Mouse (Mus musculus): ENCODE results near the gene Nectin4. TPM values are rescaled to one million over a fixed set of nuclear protein-coding genes. Genes with fewer than 3 reads are reported as not detected.

Nectin4 gene
- polyA plus RNA-seq, 1 experiment: 0.08 TPM

DNA sequence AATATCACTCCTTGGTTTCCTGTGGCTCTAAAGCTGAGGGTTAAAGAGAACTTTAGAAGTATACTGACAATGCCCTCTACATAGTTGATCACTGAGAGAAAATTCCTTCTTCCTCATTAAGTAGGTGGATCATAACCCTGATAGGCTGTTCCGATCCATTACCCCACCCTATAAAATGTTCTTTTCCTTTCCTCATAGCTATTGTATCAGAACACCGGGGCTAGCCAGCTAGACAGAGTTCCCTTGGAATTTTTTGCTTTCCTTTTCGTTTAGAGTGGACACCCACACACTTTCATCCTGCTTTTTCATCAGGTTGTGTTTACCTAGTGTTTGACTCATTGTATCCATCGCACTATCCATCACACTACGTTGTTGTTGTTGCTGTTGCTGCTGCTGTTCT is 54.7 kb downstream of the Nectin4 start:
- Histone ChIP-seq H3ac (ENCODE audit: control insufficient read depth, insufficient read length) (no peak overlapping the region), H3K79me2 (ENCODE audit: control insufficient read depth, insufficient read depth) (no peaks in the 10 kb centered on the region), H3K4me2 (ENCODE audit: low read depth) (no peak overlapping the region), H3K36me3 (ENCODE audit: control insufficient read depth, insufficient read depth) (peaks cover 3% of the 10 kb centered on the region), H3K4me3 (no peak overlapping the region), H3K27me3 (ENCODE audit: control insufficient read depth, insufficient read depth, insufficient read length) (no peaks in the 10 kb centered on the region)
- TF ChIP-seq TCF12 (IDR thresholded peaks at IDR 0.05; ENCODE audit: insufficient read depth, poor library complexity, severe bottlenecking) (no peak), REST (IDR thresholded peaks at IDR 0.05; ENCODE audit: insufficient read depth, insufficient read length) (no peak), POLR2A (IDR thresholded peaks at IDR 0.05; ENCODE audit: insufficient read length, low read depth) (no peak), MYOG (IDR thresholded peaks at IDR 0.05; ENCODE audit: control insufficient read depth in 1 of 3, insufficient read depth in 1 of 3, insufficient read length in 2 of 3, low read depth in 2 of 3) (no peak), TCF3 (IDR thresholded peaks at IDR 0.05; ENCODE audit: insufficient read length, low read depth) (no peak), MAX (IDR thresholded peaks at IDR 0.05; ENCODE audit: low read depth) (no peak), USF1 (IDR thresholded peaks at IDR 0.05; ENCODE audit: low read depth) (no peak), SRF (IDR thresholded peaks at IDR 0.05; ENCODE audit: control insufficient read depth, insufficient read length, low read depth) (no peak), POLR2AphosphoS2 (IDR thresholded peaks at IDR 0.05; ENCODE audit: insufficient read length, low read depth) (no peak), CEBPB (IDR thresholded peaks at IDR 0.05; ENCODE audit: insufficient read depth, poor library complexity, severe bottlenecking) (no peak), MYOD1 (IDR thresholded peaks at IDR 0.05; ENCODE audit: control insufficient read depth in 1 of 3, insufficient read length in 2 of 3, low read depth in 2 of 3) (no peak), E2F4 (IDR thresholded peaks at IDR 0.05; ENCODE audit: insufficient read depth) (no peak)

DNA sequence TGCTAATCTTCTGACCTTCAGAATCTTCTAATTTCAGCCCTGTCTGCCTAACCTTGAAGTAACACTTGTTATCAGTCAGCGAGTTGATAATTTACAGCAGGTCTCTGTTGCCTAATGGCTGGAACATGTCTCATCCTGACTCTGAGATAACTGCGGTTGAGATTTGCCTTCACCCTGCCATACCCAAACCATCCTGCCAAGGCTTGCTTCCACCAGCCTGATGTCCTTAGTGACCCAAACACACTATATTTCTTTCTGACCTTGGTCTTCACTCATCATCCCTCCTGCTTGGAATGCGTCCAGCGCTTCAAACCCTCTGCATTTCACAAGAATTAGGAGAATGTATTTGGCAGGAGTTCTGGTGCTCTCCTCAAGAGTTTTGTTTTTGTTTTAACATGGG is 55.2 kb downstream of the Nectin4 start:
- Histone ChIP-seq H3K79me2 (ENCODE audit: control insufficient read depth, insufficient read depth) (no peaks in the 10 kb centered on the region), H3K27me3 (ENCODE audit: control insufficient read depth, insufficient read depth, insufficient read length) (no peaks in the 10 kb centered on the region), H3K36me3 (ENCODE audit: control insufficient read depth, insufficient read depth) (no peaks in the 10 kb centered on the region), H3K4me3 (no peak overlapping the region), H3ac (ENCODE audit: control insufficient read depth, insufficient read length) (no peak overlapping the region), H3K4me2 (ENCODE audit: low read depth) (no peak overlapping the region)
- TF ChIP-seq POLR2A (IDR thresholded peaks at IDR 0.05; ENCODE audit: insufficient read length, low read depth) (no peak), TCF12 (IDR thresholded peaks at IDR 0.05; ENCODE audit: insufficient read depth, poor library complexity, severe bottlenecking) (no peak), CEBPB (IDR thresholded peaks at IDR 0.05; ENCODE audit: insufficient read depth, poor library complexity, severe bottlenecking) (no peak), MYOG (IDR thresholded peaks at IDR 0.05; ENCODE audit: control insufficient read depth in 1 of 3, insufficient read depth in 1 of 3, insufficient read length in 2 of 3, low read depth in 2 of 3) (no peak), E2F4 (IDR thresholded peaks at IDR 0.05; ENCODE audit: insufficient read depth) (no peak), USF1 (IDR thresholded peaks at IDR 0.05; ENCODE audit: low read depth) (no peak), MAX (IDR thresholded peaks at IDR 0.05; ENCODE audit: low read depth) (no peak), SRF (IDR thresholded peaks at IDR 0.05; ENCODE audit: control insufficient read depth, insufficient read length, low read depth) (no peak), REST (IDR thresholded peaks at IDR 0.05; ENCODE audit: insufficient read depth, insufficient read length) (no peak), TCF3 (IDR thresholded peaks at IDR 0.05; ENCODE audit: insufficient read length, low read depth) (no peak), POLR2AphosphoS2 (IDR thresholded peaks at IDR 0.05; ENCODE audit: insufficient read length, low read depth) (no peak)

DNA sequence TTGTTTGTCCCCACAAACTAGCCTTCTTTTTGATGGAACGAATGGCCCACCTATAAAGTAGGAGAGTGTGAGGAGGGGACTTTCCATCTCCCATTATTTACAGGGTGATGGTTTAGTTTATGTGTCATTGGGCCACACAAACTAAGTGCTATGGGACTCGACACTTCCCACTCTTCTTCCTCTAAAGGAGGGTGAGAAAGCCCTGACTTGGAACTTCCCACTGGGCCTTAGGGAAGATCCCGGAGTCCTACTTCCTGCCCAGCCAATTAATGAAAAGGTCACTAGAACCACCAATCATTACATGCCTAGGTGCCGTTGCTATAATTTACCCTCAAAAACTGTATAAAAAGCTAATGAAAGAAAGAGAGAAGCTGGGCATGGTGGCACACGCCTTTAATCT is 62.3 kb downstream of the Nectin4 start:
- Histone ChIP-seq H3K79me2 (ENCODE audit: control insufficient read depth, insufficient read depth) (no peaks in the 10 kb centered on the region), H3K4me3 (no peak overlapping the region), H3ac (ENCODE audit: control insufficient read depth, insufficient read length) (no peak overlapping the region), H3K36me3 (ENCODE audit: control insufficient read depth, insufficient read depth) (no peaks in the 10 kb centered on the region), H3K27me3 (ENCODE audit: control insufficient read depth, insufficient read depth, insufficient read length) (no peaks in the 10 kb centered on the region), H3K4me2 (ENCODE audit: low read depth) (no peak overlapping the region)
- no peak for TF ChIP-seq MYOD1 (IDR thresholded peaks at IDR 0.05; ENCODE audit: control insufficient read depth in 1 of 3, insufficient read length in 2 of 3, low read depth in 2 of 3)
- no peak for TF ChIP-seq TCF12 (IDR thresholded peaks at IDR 0.05; ENCODE audit: insufficient read depth, poor library complexity, severe bottlenecking)
- TF ChIP-seq MYOG (IDR thresholded peaks at IDR 0.05; ENCODE audit: control insufficient read depth in 1 of 3, insufficient read depth in 1 of 3, insufficient read length in 2 of 3, low read depth in 2 of 3): no peak
- TF ChIP-seq REST (IDR thresholded peaks at IDR 0.05; ENCODE audit: insufficient read depth, insufficient read length): no peak
- TF ChIP-seq TCF3 (IDR thresholded peaks at IDR 0.05; ENCODE audit: insufficient read length, low read depth): no peak
- TF ChIP-seq USF1 (IDR thresholded peaks at IDR 0.05; ENCODE audit: low read depth): no peak
- TF ChIP-seq POLR2A (IDR thresholded peaks at IDR 0.05; ENCODE audit: insufficient read length, low read depth): no peak
- TF ChIP-seq E2F4 (IDR thresholded peaks at IDR 0.05; ENCODE audit: insufficient read depth): no peak
- TF ChIP-seq SRF (IDR thresholded peaks at IDR 0.05; ENCODE audit: control insufficient read depth, insufficient read length, low read depth): no peak
- no peak for TF ChIP-seq MAX (IDR thresholded peaks at IDR 0.05; ENCODE audit: low read depth)
- TF ChIP-seq POLR2AphosphoS2 (IDR thresholded peaks at IDR 0.05; ENCODE audit: insufficient read length, low read depth): no peak
- no peak for TF ChIP-seq CEBPB (IDR thresholded peaks at IDR 0.05; ENCODE audit: insufficient read depth, poor library complexity, severe bottlenecking)

DNA sequence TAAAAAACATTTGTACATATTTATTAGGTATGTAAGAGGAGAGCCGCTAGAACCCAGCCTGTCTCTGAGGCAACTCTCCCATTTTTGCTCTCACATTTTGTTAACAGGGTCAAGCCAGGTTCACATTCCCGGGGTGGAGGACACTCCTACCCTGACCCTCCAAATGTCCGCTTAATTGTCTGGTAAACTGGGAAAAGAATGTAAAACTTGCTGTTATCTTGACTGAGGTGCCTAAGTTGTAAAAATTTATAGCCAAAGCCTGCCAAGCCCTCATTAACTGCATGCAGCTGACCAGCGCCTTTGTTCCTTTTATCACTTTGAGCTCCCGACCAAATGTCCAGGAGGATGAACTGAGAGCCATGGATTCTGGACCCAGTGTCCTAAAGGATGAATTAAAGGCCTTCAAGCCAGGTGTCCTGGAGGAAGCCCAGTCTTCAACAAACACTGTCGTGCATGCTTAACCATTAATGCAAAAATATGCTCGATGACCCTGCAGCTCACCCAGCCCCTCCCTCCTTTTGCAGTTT is 65.5 kb downstream of the Nectin4 start:
- Histone ChIP-seq H3K4me3 (no peak overlapping the region), H3K79me2 (ENCODE audit: control insufficient read depth, insufficient read depth) (peaks cover 21% of the 10 kb centered on the region), H3K36me3 (ENCODE audit: control insufficient read depth, insufficient read depth) (no peaks in the 10 kb centered on the region), H3K27me3 (ENCODE audit: control insufficient read depth, insufficient read depth, insufficient read length) (no peaks in the 10 kb centered on the region), H3ac (ENCODE audit: control insufficient read depth, insufficient read length) (no peak overlapping the region), H3K4me2 (ENCODE audit: low read depth) (peak overlapping the region; percentile 27)
- TF ChIP-seq MYOD1 (IDR thresholded peaks at IDR 0.05; ENCODE audit: control insufficient read depth in 1 of 3, insufficient read length in 2 of 3, low read depth in 2 of 3) (peak in 1 of 3 experiments; percentile 23), SRF (IDR thresholded peaks at IDR 0.05; ENCODE audit: control insufficient read depth, insufficient read length, low read depth) (no peak), MYOG (IDR thresholded peaks at IDR 0.05; ENCODE audit: control insufficient read depth in 1 of 3, insufficient read depth in 1 of 3, insufficient read length in 2 of 3, low read depth in 2 of 3) (peak in 1 of 3 experiments; percentile 40)

DNA sequence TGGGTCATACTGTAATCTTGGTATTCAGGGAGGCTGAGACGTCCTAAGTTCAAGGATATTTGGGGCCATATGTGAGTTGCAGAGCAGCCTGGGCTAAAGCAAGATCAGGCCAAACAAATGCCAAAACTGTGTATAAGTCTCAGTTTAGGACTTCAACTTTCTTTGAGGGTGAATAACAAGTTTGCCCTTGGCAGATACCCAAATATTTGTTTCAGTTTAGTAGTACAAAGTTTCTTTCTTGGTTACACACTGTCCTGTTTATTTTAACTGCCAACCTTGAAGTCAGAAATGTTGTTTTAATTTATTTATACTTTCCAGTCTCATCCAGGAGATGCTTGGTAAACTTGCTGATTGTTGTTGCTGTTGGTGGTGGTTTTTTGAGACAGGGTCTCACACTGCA is 66.1 kb downstream of the Nectin4 start:
- Histone ChIP-seq H3K4me3 (no peak overlapping the region), H3K36me3 (ENCODE audit: control insufficient read depth, insufficient read depth) (no peaks in the 10 kb centered on the region), H3K4me2 (ENCODE audit: low read depth) (no peak overlapping the region), H3K27me3 (ENCODE audit: control insufficient read depth, insufficient read depth, insufficient read length) (no peaks in the 10 kb centered on the region), H3K79me2 (ENCODE audit: control insufficient read depth, insufficient read depth) (peaks cover 21% of the 10 kb centered on the region), H3ac (ENCODE audit: control insufficient read depth, insufficient read length) (no peak overlapping the region)
- no peak for TF ChIP-seq POLR2A (IDR thresholded peaks at IDR 0.05; ENCODE audit: insufficient read length, low read depth)
